Mouse (Mus musculus): Measurements from ENCODE around the gene Ttc28. TPM values are rescaled to one million over a fixed set of nuclear protein-coding genes. Genes with fewer than 3 reads are reported as not detected.

Gene Ttc28
- total RNA-seq, 1 experiment, result 5.8 TPM

GRCm38 (mm10) chr5:111138927-111139565 lies 259.4 kb downstream of the Ttc28 start:
- Histone ChIP-seq H3K9me3 (ENCODE audit: control insufficient read depth, insufficient read depth, low read depth, low read length) (no peaks in the 10 kb centered on the region), H3K9ac (ENCODE audit: insufficient read depth, low read depth, low read length, poor library complexity, severe bottlenecking) (no peak overlapping the region), H3K4me3 (ENCODE audit: insufficient read depth in 1 of 2, low read depth in 1 of 2, low read length in 2 of 2, poor library complexity in 1 of 2, severe bottlenecking in 1 of 2) (no peak overlapping the region), H3K36me3 (ENCODE audit: control insufficient read depth, insufficient read depth, low read length, poor library complexity, severe bottlenecking) (no peaks in the 10 kb centered on the region), H3K4me1 (ENCODE audit: control insufficient read depth in 2 of 2, insufficient read depth in 2 of 2, low read length in 2 of 2, poor library complexity in 1 of 2) (peaks cover 0 to 3% of the 10 kb centered on the region in 2 experiments; a peak in 1 of 4 replicates), H3K27ac (ENCODE audit: insufficient read depth, low read depth, low read length, poor library complexity, severe bottlenecking) (no peak overlapping the region)
- DNase-seq (ENCODE audit: low read depth, low spot score), result no peak
- in situ Hi-C loops (cut with MboI; ENCODE audit: low sequenced_read_pairs in 2 of 2, unreplicated experiment in 2 of 2), result no loop called here
- TF ChIP-seq ZNF384 (IDR thresholded peaks at IDR 0.05; ENCODE audit: low read depth, low read length) (no peak), CHD2 (IDR thresholded peaks at IDR 0.05; ENCODE audit: low read depth, low read length) (no peak), HCFC1 (IDR thresholded peaks at IDR 0.05; ENCODE audit: borderline replicate concordance, insufficient read depth, low read length) (no peak), MAFK (IDR thresholded peaks at IDR 0.05; ENCODE audit: insufficient read depth, low read depth, low read length) (no peak), ZC3H11A (IDR thresholded peaks at IDR 0.05; ENCODE audit: borderline replicate concordance, low read depth, low read length) (no peak)

- no peak for DNase-seq (ENCODE audit: low read depth, low spot score)
- Histone ChIP-seq H3K36me3 (ENCODE audit: control insufficient read depth, insufficient read depth, low read length, poor library complexity, severe bottlenecking) (no peaks in the 10 kb centered on the region), H3K9ac (ENCODE audit: insufficient read depth, low read depth, low read length, poor library complexity, severe bottlenecking) (no peak overlapping the region), H3K4me1 (ENCODE audit: control insufficient read depth in 2 of 2, insufficient read depth in 2 of 2, low read length in 2 of 2, poor library complexity in 1 of 2) (peaks cover 0 to 3% of the 10 kb centered on the region in 2 experiments; a peak in 1 of 4 replicates), H3K9me3 (ENCODE audit: control insufficient read depth, insufficient read depth, low read depth, low read length) (no peaks in the 10 kb centered on the region), H3K4me3 (ENCODE audit: insufficient read depth in 1 of 2, low read depth in 1 of 2, low read length in 2 of 2, poor library complexity in 1 of 2, severe bottlenecking in 1 of 2) (no peak overlapping the region), H3K27ac (ENCODE audit: insufficient read depth, low read depth, low read length, poor library complexity, severe bottlenecking) (no peak overlapping the region)
- in situ Hi-C loops (cut with MboI; ENCODE audit: low sequenced_read_pairs in 2 of 2, unreplicated experiment in 2 of 2), result no loop called here
- TF ChIP-seq CHD2 (IDR thresholded peaks at IDR 0.05; ENCODE audit: low read depth, low read length) (no peak), ZC3H11A (IDR thresholded peaks at IDR 0.05; ENCODE audit: borderline replicate concordance, low read depth, low read length) (no peak), MAFK (IDR thresholded peaks at IDR 0.05; ENCODE audit: insufficient read depth, low read depth, low read length) (no peak), HCFC1 (IDR thresholded peaks at IDR 0.05; ENCODE audit: borderline replicate concordance, insufficient read depth, low read length) (no peak), ZNF384 (IDR thresholded peaks at IDR 0.05; ENCODE audit: low read depth, low read length) (no peak)
Observed at GRCm38 (mm10) chr5:111139622-111140021, 260.0 kb downstream of the Ttc28 start.

GRCm38 (mm10) chr5:111141139-111141885 lies 261.7 kb downstream of the Ttc28 start:
- in situ Hi-C loops (cut with MboI; ENCODE audit: low sequenced_read_pairs in 2 of 2, unreplicated experiment in 2 of 2), result no loop called here
- Histone ChIP-seq H3K27ac (ENCODE audit: insufficient read depth, low read depth, low read length, poor library complexity, severe bottlenecking) (no peak overlapping the region), H3K9me3 (ENCODE audit: control insufficient read depth, insufficient read depth, low read depth, low read length) (no peaks in the 10 kb centered on the region), H3K4me1 (ENCODE audit: control insufficient read depth in 2 of 2, insufficient read depth in 2 of 2, low read length in 2 of 2, poor library complexity in 1 of 2) (peaks cover 0 to 3% of the 10 kb centered on the region in 2 experiments; a peak in 1 of 4 replicates), H3K36me3 (ENCODE audit: control insufficient read depth, insufficient read depth, low read length, poor library complexity, severe bottlenecking) (no peaks in the 10 kb centered on the region), H3K9ac (ENCODE audit: insufficient read depth, low read depth, low read length, poor library complexity, severe bottlenecking) (no peak overlapping the region), H3K4me3 (ENCODE audit: insufficient read depth in 1 of 2, low read depth in 1 of 2, low read length in 2 of 2, poor library complexity in 1 of 2, severe bottlenecking in 1 of 2) (no peak overlapping the region)
- TF ChIP-seq CHD2 (IDR thresholded peaks at IDR 0.05; ENCODE audit: low read depth, low read length) (no peak), ZC3H11A (IDR thresholded peaks at IDR 0.05; ENCODE audit: borderline replicate concordance, low read depth, low read length) (no peak), HCFC1 (IDR thresholded peaks at IDR 0.05; ENCODE audit: borderline replicate concordance, insufficient read depth, low read length) (no peak), ZNF384 (IDR thresholded peaks at IDR 0.05; ENCODE audit: low read depth, low read length) (no peak), MAFK (IDR thresholded peaks at IDR 0.05; ENCODE audit: insufficient read depth, low read depth, low read length) (no peak)
- no peak for DNase-seq (ENCODE audit: low read depth, low spot score)

GRCm38 (mm10) chr5:111142837-111143236 lies 263.2 kb downstream of the Ttc28 start:
- in situ Hi-C loops (cut with MboI; ENCODE audit: low sequenced_read_pairs in 2 of 2, unreplicated experiment in 2 of 2), result no loop called here
- Histone ChIP-seq H3K4me3 (ENCODE audit: insufficient read depth in 1 of 2, low read depth in 1 of 2, low read length in 2 of 2, poor library complexity in 1 of 2, severe bottlenecking in 1 of 2) (no peak overlapping the region), H3K36me3 (ENCODE audit: control insufficient read depth, insufficient read depth, low read length, poor library complexity, severe bottlenecking) (no peaks in the 10 kb centered on the region), H3K9ac (ENCODE audit: insufficient read depth, low read depth, low read length, poor library complexity, severe bottlenecking) (no peak overlapping the region), H3K9me3 (ENCODE audit: control insufficient read depth, insufficient read depth, low read depth, low read length) (no peaks in the 10 kb centered on the region), H3K27ac (ENCODE audit: insufficient read depth, low read depth, low read length, poor library complexity, severe bottlenecking) (no peak overlapping the region), H3K4me1 (ENCODE audit: control insufficient read depth in 2 of 2, insufficient read depth in 2 of 2, low read length in 2 of 2, poor library complexity in 1 of 2) (no peaks in the 10 kb centered on the region; a peak in 1 of 4 replicates)
- TF ChIP-seq MAFK (IDR thresholded peaks at IDR 0.05; ENCODE audit: insufficient read depth, low read depth, low read length), result no peak
- TF ChIP-seq CHD2 (IDR thresholded peaks at IDR 0.05; ENCODE audit: low read depth, low read length), result no peak
- TF ChIP-seq ZNF384 (IDR thresholded peaks at IDR 0.05; ENCODE audit: low read depth, low read length), result no peak
- no peak for TF ChIP-seq HCFC1 (IDR thresholded peaks at IDR 0.05; ENCODE audit: borderline replicate concordance, insufficient read depth, low read length)
- TF ChIP-seq ZC3H11A (IDR thresholded peaks at IDR 0.05; ENCODE audit: borderline replicate concordance, low read depth, low read length), result no peak
- no peak for DNase-seq (ENCODE audit: low read depth, low spot score)
